Mouse (Mus musculus) testis, postnatal 10 days (tissue): ENCODE measurements at regions not wholly inside any gene's neighbourhood (a gene's known extent, or its start where the extent isn't known, plus 50 kb on each side); places are given as distances from the start of the nearest gene placed in this dataset.
"Not testable (repeated sequence)": the region's sequence is repeated elsewhere in the genome, so short reads cannot be mapped to it uniquely, and the experiment has no call there.

Experiments
- DNase-seq: peaks from one replicate; pipeline ENCODE4 v3.0.0; 2021; ENCODE audit warnings: low spot score

DNA sequence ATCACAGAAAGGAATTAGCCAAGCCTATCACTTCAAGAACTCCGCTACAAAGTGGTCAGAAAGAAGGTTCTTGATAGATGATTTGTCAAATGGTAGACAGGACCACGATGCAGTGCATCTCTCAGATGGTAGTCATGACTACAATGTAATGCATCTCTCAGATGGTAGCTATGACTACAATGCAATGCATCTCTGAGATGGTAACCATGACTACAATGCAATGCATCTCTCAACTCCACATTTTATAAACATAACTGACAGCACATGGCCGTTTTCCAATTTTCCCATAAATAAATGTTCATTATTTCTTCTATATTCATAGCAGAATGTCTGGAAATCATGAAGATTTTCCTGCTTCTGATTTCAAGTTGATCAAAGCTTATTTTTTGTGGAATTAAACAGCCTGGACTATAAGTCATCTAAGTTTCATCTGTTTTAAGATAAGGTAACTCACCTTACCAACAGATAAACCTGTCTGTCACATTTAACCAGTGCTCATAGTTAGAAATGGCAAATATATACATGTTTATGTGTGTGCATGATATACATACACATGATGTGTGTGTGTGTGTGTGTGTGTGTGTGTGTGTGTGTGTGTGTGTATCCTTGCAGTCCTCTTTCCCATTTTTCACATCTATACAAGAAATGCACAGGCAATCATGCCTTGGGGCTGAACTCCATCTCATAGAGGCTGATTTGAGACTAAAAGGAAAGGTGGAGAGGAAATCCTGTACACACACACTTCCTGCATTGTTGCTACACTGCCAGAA is 122.4 kb downstream of the Phf3 start:
- no peak for DNase-seq

DNA sequence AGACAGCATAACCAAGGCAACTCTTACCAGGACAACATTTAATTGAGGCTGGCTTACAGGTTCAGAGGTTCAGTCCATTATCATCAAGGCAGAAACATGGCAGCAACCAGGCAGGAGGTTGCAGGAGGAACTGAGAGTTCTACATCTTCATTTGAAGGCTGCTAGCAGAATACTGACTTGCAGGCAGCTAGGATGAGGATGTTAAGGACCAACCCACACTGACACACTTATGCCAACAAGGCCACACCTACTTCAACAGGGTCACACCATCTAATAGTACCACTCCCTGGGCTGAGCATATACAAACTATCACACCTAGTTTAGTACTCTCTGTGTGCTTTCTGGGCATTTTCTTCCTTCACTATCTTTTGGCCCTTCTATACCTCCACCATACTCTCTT is 131.8 kb downstream of the Phf3 start:
- DNase-seq, result no peak

DNA sequence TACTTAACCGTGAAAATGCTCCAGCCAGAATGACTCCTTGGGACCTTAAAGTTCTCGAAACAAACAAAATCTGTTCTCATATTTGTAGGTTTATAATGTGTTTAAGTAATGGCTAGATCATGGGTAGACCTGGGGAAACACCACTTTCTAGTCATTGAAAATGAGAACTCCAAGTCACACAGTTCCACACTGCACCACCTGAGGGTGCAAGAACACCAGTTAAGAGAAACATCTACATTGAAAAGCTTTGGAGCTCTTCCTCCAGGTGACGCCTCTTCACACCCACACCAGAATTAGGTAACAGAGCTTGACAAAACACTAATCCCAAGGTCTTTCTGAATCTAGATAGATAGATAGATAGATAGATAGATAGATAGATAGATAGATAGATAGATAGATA is 132.9 kb downstream of the Phf3 start:
- no peak for DNase-seq

DNA sequence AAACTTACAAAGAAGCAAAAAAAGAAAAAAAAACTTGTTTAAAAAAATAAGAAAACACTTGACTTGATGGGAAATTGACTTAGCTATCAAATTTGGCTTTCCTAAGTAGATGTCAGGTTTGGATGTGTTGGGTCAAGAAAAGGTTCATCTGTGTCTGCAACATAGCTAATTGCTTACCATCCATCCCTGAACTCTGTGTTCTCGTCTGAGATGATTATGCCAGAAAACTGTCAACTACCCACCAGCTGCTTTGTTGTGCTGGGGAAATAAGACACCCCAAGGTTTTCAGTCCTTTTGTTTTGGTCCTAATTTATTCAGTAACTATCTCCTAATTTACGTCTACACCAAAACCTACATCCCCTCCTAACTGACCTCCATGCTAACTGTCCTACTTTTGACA is 152.2 kb downstream of the Phf3 start:
- DNase-seq, result no peak

DNA sequence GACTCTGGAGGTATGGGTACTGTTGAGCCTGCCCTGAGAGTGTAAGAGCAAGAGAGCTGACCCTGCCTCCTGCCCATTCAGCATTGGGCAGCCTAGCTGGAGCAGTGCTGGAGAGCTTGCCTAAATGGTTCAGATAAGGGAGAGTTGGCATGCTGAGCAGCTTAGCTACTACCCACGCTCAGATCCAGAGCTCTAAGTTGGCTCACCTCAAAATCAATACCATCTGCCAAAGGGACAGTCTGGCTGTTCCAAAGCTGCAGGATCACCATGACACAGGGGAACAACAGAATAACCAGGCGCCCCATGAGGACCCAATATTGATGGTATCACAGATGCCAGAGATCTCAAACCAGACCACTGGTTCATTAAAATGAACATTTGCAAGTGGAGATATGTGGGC is 152.9 kb downstream of the Phf3 start:
- no peak for DNase-seq

DNA sequence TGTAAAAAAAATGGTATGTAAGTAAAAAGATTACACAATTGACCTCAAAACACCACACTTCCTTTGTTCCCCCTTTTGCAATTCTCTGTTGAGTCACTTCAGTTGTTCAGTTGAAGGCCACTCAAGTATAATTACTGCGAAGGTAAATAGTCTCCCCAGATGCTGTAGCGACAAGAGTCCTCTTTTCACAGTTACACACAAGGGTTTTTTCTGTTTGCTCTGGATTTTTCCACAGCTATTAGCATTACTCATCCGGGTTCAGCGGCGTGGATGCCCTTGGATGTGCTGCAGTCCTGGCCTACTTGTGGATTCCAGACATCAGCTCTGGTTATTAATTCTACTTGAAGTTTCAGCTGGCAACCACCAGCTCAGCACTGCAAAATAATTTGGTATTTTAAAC is 155.1 kb downstream of the Phf3 start:
- no peak for DNase-seq

DNA sequence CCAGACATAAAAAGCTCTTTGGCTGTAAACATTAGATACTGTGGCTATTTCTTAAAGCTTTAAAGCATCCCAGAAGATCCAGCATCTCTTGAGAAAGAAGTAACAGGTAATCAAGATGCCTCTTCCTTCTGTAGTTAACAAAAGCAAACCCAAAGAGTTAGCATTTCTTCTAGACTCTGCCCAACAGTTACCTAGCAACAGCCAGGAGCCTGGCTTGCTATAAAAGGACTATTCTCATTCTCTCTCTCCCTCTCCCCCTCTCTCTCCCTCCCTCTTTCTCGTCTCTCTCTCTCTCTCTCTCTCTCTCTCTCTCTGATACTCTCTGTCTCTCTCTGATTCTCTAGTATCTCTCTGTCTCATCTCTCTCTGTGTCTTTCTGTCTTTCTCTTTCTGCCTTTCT is 157.4 kb downstream of the Phf3 start:
- DNase-seq, result no peak

DNA sequence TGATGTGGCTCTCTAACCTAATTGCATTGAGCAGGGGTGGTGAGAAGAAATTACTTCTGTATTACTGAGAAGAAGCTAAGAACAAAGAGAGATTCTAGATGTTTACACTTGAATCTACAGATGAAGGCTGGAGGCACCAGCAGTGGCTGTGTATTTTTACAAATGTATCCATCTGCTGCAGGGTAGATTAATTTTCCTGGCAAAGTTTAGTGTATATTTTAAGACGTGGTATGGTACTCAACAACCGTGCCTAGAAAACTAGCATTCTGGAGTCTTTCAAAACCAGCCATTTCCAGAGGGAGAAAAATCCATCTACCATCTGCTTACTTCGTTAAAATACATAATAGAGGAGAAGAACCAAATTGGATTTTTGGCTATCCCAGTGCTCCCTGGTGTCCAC is 172.6 kb downstream of the Phf3 start:
- no peak for DNase-seq

DNA sequence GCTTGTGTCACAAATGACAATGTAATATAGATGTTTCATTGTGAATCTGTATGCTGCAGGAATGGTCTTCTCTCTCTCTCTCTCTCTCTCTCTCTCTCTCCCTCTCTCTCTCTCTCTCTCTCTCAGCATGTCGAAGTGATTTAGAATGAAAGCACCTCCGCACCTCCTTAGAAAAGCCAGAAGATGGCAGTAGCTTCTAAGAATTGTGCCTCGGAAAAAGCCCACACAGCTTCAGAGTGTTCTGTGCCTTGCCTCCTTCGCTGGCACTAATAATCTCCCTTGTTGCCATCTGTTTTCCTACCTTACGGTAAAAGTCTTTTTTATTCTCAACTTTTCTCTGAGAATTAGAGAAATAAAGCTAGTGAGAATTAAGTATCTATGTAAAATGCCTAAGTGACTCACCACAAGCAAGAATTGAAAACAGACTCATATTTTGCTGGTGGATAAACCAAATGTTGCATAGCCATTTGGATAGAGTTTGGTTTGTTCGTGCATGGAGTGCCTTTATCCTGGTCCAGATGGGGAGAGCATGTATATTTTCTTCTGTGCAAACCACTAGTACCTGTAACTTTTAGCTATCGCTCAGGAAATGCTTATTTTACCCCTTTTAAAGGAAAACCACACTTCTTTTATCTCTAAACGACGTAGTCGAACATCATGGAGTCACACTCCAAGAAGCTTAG is 173.2 kb downstream of the Phf3 start:
- DNase-seq, result no peak

DNA sequence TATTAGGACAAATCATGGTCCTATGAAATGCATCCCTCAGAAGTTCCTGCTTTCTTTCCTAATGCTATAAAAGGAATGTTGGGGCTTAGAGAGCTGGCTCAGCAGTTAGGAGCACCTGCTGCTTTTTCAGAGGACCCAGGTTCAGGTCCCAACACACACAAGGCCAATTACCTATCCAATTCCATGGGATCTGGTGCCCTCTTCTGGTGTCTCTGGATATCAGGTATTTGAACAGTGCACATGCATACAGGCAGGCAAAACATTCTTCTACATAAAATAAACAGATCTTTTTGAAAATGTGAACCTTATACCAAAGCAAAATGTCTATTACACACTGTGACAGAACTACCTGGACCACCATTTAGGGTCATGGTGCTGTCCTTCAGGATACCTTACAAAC is 177.4 kb downstream of the Phf3 start:
- no peak for DNase-seq

DNA sequence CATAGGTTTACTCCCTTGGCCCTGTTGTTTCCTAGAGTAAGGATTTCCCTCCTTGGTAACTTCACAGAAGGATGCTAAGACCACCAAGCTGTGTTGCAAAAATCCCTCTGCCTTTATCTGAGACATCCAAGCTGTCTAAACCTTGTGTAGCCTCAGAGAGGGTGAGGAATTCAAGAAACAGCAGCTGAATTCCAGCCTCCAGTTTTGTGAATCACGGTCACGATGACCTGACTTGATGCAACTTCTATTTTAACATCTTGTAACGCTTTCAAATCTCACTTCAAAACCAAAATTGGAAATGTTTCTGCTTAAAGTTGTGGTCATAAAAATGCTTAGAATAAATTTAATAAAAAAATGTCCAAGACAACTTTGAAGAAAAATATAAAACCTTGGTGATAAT is 188.4 kb downstream of the Phf3 start:
- DNase-seq, result no peak

DNA sequence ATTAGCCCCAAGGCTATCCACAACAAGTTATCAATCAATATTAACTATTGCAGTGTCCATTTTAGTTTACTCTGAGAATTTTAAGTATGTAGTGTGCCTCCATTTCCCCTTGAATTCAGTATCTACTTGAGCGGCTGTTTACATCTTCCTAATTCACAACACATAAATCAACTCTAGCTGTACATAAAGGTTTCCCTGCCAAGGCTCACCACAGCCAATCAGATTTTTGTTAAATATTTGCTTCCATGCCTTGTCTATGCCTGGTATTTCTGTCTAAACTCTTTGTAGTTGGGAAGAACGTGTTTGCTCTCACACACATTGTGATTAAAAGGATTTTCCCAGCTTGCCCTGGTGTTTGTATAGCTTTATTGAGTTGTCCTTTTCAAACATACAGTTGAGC is 189.8 kb downstream of the Phf3 start:
- DNase-seq, result no peak

DNA sequence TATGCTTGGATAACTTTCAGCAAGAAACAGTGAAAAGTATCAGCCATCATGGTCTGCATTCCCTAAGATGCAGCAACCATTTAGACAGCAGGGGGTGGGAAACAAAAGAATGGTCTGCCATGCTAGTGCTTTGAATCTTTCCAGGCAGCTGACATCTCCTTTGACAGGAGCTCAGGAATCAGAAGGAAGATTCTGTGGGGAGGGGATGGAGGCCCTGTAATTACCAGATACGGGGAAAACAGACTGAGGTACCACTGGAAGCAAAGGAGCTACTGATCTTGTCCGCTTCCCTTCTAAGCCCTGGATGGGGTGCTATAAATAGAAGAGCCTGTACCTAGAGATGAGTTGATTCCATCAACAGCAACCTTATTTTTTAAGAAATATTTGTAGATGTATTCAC is 233.9 kb downstream of the Phf3 start:
- no peak for DNase-seq

DNA sequence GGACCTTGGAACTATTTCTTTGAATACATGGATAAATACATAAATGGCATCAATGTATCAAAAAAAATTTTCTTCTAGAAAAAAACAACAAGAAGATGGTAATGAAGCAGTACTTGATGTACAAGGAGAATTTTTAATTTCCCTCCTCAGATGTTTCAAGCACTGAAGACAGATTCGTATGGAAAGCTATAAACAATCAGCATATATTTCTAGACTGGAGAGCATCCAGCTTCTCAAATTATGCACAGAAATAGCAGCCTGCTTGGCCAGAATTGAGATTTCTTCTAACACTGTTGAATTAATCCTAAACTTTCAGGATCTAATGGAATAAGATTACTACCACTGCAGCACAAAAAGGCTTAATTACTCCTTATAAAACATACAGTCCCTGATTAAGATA is 241.0 kb downstream of the Phf3 start:
- no peak for DNase-seq

DNA sequence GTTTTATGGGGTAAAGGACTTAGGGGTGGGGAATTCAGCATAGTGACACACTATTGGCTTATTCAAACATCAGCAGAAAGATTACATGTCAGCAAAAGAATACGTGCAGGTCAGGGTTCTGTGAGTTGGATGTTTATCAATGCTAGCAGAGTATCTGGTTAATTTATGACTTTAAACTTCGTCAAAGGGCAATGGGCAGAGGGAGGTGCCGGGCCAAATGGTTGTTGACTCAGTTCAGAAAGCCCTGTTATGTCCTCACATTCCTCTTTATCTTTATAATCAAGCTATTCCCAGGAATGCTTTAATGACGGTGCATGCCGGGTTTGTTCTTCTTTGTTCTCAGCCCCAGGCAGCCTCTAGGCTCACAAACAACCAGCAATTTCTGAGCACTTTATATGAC is 245.9 kb downstream of the Phf3 start:
- DNase-seq, result not testable (repeated sequence)

DNA sequence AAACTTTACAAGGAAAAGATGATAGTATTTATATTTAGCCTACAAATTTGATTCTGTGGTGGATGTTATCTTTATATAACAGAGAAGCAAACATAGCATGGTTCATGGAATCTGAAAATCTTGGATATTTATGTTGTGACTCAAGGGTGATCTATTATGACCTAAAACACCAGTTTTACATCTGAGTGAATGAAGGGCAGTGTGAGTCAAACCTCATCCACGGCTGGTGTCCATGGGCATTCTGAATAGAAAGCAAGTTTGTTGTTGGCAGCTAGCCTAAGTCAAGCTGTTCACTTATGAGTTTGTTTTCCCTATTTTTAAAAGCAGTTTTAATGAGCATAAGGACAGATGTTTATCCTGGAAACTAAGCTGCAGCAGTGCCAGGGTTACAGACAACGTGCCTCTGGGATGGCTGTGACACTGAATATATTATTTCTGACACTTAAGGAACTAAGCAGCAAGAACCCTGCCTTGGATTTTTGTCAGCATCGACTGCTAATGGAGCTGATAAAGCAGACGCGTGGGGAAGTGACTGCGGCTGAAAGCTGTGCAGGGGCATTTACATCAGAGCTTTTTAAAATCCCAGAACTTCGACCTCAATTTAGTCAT is 278.5 kb downstream of the Phf3 start:
- DNase-seq, result no peak

DNA sequence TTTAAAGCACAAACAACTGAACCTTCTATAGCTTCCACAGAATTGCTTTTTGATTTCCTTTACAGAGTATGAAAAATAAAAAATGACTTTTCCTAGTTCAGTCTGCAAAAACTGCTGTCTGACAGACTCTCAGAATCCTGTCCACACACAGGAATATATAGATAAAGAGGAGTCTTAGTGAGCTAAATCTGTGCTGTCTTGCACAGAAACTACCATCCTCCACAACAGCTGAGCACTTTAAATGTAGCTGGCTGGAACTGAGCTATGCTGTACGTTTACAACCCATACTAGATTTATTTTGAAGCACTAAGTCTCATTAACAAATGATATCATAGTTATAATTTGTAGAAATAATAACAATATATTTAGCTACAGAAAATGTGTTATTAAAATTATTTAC is 279.7 kb downstream of the Phf3 start:
- no peak for DNase-seq

DNA sequence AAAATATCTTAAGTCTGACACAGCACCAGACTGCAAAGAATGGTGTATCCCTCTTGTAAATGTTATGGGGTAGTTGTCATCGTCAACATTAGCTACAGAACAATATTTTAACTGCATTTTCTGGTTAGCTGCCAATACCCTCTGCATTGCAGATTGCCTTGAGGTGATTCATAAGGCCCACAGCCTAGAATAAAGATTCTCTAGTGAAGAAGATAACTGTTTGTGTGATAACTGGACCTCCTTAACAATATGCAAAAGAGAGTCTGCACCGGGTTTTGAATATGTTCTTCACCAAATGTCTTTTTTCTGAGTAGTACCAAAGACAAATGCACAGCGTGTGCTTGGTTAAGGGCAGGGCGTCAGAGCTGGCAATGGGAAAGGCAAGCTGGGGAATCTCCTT is 283.0 kb downstream of the Phf3 start:
- DNase-seq, result no peak

DNA sequence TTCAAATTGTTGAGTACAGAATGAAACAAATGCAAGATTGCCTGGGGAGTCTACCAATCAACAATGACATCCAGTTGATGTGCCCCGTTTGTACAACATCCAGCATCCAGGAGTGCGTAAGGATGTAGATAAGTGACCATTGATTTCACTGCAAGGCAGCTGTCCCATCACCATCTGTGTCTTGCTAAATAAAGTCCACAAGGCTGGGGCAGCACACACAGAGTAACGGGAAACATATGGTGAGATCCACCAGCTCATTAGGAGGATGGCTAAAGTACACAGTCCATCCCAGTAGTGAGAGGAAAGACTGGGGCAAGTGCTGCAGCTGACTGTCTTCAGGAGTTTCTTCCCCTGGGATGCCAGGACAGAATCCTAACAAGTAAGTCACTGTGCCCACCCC is 284.8 kb downstream of the Phf3 start:
- no peak for DNase-seq

DNA sequence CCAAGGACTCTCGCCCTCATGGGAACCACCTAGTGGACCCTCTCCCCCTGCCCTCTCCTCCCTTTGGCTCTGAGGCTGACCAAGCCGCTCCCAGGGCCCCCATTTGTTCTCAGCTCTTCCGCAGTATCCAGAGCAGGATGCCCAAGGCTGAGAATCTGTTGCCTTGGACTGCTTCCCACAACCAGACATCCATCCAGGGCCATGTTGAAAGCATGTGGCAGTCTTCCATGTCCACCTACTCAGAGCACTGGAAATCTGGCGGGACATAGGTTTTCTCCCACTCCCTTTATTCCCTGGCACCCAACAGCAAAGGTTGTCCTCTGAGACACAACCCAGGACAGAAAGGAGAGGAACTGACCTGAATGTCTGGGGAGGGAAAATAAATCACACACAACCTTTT is 285.4 kb downstream of the Phf3 start:
- no peak for DNase-seq

DNA sequence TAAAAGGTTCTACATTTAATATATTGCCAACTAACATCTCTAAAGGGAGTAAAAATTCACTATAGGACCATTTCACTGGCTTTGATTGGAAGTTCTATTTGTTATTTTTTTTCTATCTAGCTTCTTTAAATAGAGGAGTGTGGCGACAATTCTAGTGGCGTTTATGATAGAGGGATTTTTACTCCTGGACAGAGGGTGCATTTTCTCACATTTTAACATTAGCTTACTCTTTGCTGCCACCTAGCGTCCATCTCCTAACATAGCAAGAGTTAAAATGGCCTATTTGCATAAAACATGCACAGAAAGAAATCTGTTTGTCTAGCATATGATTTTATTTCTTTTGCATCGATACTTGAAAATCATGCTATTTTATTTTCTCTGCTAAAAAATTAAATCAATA is 288.9 kb downstream of the Phf3 start:
- peak; percentile 47 for DNase-seq

DNA sequence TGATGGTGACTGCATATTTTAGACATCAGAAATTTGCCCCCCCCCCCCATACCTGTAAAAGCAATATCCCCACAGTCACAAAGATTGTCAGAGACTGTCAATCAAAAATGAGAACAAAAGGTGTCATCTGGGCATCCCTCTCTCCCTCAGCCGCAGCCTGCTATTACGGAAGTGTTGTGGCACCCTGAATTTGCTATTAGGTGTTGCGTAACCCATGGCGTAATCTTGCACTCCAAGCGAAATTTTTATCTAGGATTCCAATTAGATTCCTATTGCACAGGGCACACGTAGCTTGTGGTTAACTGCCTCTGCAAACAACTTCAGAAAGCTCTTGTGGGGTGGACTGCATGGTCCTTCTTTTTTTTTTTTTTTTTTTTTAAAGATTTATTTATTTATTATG is 289.9 kb downstream of the Phf3 start:
- DNase-seq, result no peak

DNA sequence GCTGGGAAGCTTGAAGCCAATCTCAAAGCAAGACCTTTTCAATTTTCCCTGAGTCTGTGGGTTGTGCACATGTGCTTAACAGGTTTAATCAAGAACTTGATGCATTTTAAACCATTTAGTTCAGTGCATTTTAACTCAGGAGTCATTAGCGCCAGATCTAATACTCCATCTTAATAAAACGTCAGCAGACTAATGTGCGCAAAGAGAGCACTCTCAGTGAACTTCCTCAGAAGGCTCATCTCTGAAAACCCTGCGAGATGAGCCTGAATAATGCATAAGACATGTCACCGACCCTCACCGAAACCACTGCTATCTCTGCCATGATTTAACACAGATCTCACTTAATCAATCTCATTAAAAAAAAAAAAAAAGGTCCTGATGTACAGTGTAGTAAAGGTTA is 309.0 kb downstream of the Phf3 start:
- no peak for DNase-seq

DNA sequence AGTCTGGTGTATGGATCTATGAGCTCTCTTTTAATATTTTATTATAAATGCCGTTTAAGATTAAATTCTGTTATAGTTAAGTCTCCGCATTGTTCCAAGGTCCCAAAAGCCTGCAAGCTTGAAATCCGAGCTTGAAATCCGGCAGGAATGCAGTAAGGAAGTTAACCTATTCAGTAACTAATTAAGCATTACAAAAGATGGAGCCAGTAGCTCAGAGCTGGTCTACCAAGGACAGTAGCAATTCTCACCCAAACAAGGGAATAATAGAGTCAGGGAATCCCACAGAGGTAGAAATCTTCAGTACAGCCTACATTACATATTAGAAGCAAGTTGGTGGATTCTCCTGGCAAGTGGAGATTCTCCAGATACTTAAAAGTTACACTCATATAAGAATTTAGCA is 325.0 kb downstream of the Phf3 start:
- DNase-seq, result not testable (repeated sequence)
